Comparison of ENCODE assay signal across 8 mouse cellular contexts in the genomic region with DNA sequence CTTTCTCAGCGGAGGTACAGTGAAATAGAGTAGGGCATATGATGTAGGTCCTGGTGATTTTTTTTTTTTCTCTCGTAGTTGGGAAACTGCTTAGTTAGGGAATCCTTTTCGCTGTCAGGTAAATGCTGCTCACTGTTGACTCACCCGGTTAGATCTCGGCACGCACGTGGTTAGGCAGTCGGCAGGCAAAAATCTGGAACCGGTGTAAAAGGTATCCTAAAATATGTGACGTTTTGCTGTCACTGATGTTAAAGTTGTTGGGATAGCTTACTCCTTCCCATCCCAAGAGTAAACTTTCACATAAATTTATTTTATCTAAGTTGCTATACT. TPM values are rescaled to one million over a fixed set of nuclear protein-coding genes. Genes with fewer than 3 reads are reported as not detected.
A peak's percentile ranks its signal among the peaks of the same experiment; 100 is the strongest.
DNase-seq lines count a peak whose midpoint lies in the region; ATAC-seq lines count a peak whose summit lies in the region.

No protein-coding gene starts in this region.

- ATAC-seq in kidney, embryonic 16.5 days (ENCODE audit: low FRiP score, low TSS enrichment): no peak
- ATAC-seq in granulocyte monocyte progenitor cell, adult 5-6 weeks (replicated peaks; ENCODE audit: poor library complexity, severe bottlenecking): peak; percentile 11; the same call in 1 of the 2 replicates

- WGBS in kidney, embryonic 16.5 days: under 1% methylated on average over 10 of the region's 10 CpGs
- WGBS in midbrain, embryonic 10.5 days: 1% methylated on average over 10 of the region's 10 CpGs

- DNase-seq in kidney, adult 8-10 months: no peak
- DNase-seq in adipocyte (ENCODE audit: low spot score): peak; percentile 29
- no peak for DNase-seq in midbrain, embryonic 10.5 days (ENCODE audit: low spot score)
- no peak for DNase-seq in cerebellum, postnatal 10 days
- DNase-seq in cerebellum, adult 9-11 months: no peak
- DNase-seq in gastrocnemius, postnatal 25 days: no peak

- peaks cover 18% of the 10 kb centered on the region for H3K4me1 ChIP-seq in kidney, embryonic 16.5 days (ENCODE audit: insufficient read depth, low read length)
- H3K4me1 ChIP-seq in midbrain, embryonic 10.5 days: peaks cover 17% of the 10 kb centered on the region

- H3K9ac ChIP-seq in kidney, embryonic 16.5 days (replicated peaks; ENCODE audit: low read length): peak overlapping the region; percentile 97

- H3K27me3 ChIP-seq in kidney, embryonic 16.5 days (ENCODE audit: insufficient read depth, low read length): no peaks in the 10 kb centered on the region
- H3K27me3 ChIP-seq in midbrain, embryonic 10.5 days (ENCODE audit: low read depth, poor library complexity, severe bottlenecking): no peaks in the 10 kb centered on the region

- H3K36me3 ChIP-seq in kidney, embryonic 16.5 days (ENCODE audit: insufficient read depth, low read length): peaks cover 4% of the 10 kb centered on the region; the same call in 1 of the 2 replicates
- peaks cover 28% of the 10 kb centered on the region for H3K36me3 ChIP-seq in midbrain, embryonic 10.5 days

- H3K4me3 ChIP-seq in kidney, embryonic 16.5 days (ENCODE audit: low read length): peak overlapping the region; percentile 93
- peak overlapping the region; percentile 100 for H3K4me3 ChIP-seq in midbrain, embryonic 10.5 days

- no peak overlapping the region for H3K27ac ChIP-seq in kidney, embryonic 16.5 days (ENCODE audit: low read length)
- H3K27ac ChIP-seq in midbrain, embryonic 10.5 days (replicated peaks): peak overlapping the region; percentile 96

- H3K9me3 ChIP-seq in kidney, embryonic 16.5 days (ENCODE audit: low read length): no peaks in the 10 kb centered on the region
- no peaks in the 10 kb centered on the region for H3K9me3 ChIP-seq in midbrain, embryonic 10.5 days (replicated peaks)

- H3K4me2 ChIP-seq in kidney, embryonic 16.5 days (replicated peaks; ENCODE audit: low read depth, low read length): peak overlapping the region; percentile 85

RNA-seq across cellular contexts. Expression of a gene that starts 1.3 kb away (rescaled TPM):
- polyA plus RNA-seq in kidney, embryonic 16.5 days (2015; fragmentation: Nextera tagmentation; extraction: Ambion mirVana): 89.5 and 92.1 TPM in 2 replicates
- 109 and 131 TPM in 2 replicates for total RNA-seq in granulocyte monocyte progenitor cell, adult 5-6 weeks (2014; fragmentation: Nextera tagmentation)
- 299 and 360 TPM in 2 replicates for total RNA-seq in granulocyte monocyte progenitor cell, adult 5-6 weeks (2017)
- polyA plus RNA-seq in midbrain, embryonic 10.5 days (2016; fragmentation: Nextera tagmentation; extraction: Ambion mirVana): 92.7 and 102 TPM in 2 replicates
- total RNA-seq in gastrocnemius, postnatal 25 days (2021): 10 to 100 TPM; 21.2 to 28.4 TPM

RNA-seq across cellular contexts. Expression of a gene that starts 56.1 kb away (rescaled TPM):
- polyA plus RNA-seq in kidney, embryonic 16.5 days (2015; fragmentation: Nextera tagmentation; extraction: Ambion mirVana): 0.08 and 0.25 TPM in 2 replicates
- not detected in 2 replicates for total RNA-seq in granulocyte monocyte progenitor cell, adult 5-6 weeks (2014; fragmentation: Nextera tagmentation)
- total RNA-seq in granulocyte monocyte progenitor cell, adult 5-6 weeks (2017): not detected in 2 replicates
- polyA plus RNA-seq in midbrain, embryonic 10.5 days (2016; fragmentation: Nextera tagmentation; extraction: Ambion mirVana): not detected in 2 replicates
- total RNA-seq in gastrocnemius, postnatal 25 days (2021): 1 to 10 TPM; 2.3 to 6.4 TPM
